Mouse (Mus musculus): ENCODE measurements around the gene Cdk19. TPM values are rescaled to one million over a fixed set of nuclear protein-coding genes. Genes with fewer than 3 reads are reported as not detected.

Gene Cdk19
- total and polyA plus RNA-seq, 3 experiments: 3.3 to 4.7 (median 4.0) TPM

DNA sequence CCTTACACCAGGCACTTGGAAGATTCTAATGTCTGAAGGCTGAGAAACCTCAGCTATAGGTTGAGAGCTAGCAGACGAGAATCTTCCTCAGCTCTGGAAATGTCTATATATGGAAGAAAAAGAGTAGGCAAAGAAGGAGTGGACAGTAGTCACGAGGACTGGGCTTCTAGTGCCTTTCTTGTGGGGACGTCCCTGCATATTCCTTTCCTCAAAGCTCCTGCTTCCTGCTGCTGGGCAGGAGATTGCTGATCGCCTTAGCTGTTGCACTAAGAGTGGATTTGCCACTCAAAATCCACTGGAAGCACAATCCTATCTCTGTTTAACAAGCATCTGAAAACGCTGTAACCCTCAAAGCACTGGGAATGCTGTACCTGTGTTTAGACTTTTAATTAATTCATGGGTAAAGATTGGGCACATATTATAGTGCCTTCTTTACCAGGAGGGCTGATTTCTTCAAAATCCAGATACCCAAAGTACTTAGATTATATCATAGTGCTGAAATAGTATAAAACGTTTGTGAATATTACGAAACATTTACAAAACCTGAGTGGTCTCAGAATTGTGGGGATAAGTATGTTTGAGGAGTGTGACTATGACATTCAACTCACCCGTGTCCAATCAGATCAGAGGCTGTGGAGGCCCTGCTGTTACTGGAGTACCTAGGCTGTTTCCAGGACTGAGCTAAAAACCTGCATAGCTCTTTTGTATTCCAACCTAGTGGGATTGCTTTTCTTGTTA is 128.0 kb downstream of the Cdk19 start:
- Histone ChIP-seq H3K36me3 (replicated peaks in 1 of 2; ENCODE audit: control insufficient read depth in 1 of 2, insufficient read depth in 1 of 2, low read length in 1 of 2) (peaks cover 0 to 15% of the 10 kb centered on the region in 2 experiments), H3K4me3 (replicated peaks in 1 of 3; ENCODE audit: low read depth in 2 of 3, low read length in 2 of 3, poor library complexity in 1 of 3) (no peak overlapping the region), H3K9ac (ENCODE audit: insufficient read depth, low read depth) (no peak overlapping the region), H3K4me1 (ENCODE audit: control insufficient read depth in 1 of 2, insufficient read depth in 2 of 2) (peaks cover 0 to under 1% of the 10 kb centered on the region in 2 experiments; a peak in 1 of 4 replicates), H3K4me2 (ENCODE audit: insufficient read depth, low read depth, poor library complexity, severe bottlenecking) (no peak overlapping the region), H3K27ac (ENCODE audit: insufficient read depth, low read depth) (no peak overlapping the region), H3K27me3 (replicated peaks) (no peaks in the 10 kb centered on the region), H3K9me3 (replicated peaks; ENCODE audit: low read length) (no peaks in the 10 kb centered on the region), H3K79me2 (replicated peaks; ENCODE audit: control insufficient read depth, extremely low read depth, insufficient read depth, poor library complexity, severe bottlenecking) (no peaks in the 10 kb centered on the region)
- dilution Hi-C loops (cut with MboI; ENCODE audit: extremely low pct_ligation_motif_present, extremely low pct_unique_long_range_greater_than_20kb, low sequenced_read_pairs): no loop called here
- TF ChIP-seq POLR2AphosphoS2 (IDR thresholded peaks at IDR 0.05; ENCODE audit: low read depth, low read length): no peak
- no peak for TF ChIP-seq PAX5 (IDR thresholded peaks at IDR 0.05; ENCODE audit: low read length)
- TF ChIP-seq MXI1 (IDR thresholded peaks at IDR 0.05; ENCODE audit: low read depth, low read length): no peak
- no peak for TF ChIP-seq TBP (conservative IDR thresholded peaks at IDR 0.05; ENCODE audit: low read depth, low read length)
- TF ChIP-seq ZMIZ1 (IDR thresholded peaks at IDR 0.05; ENCODE audit: low read depth, low read length): no peak
- no peak for TF ChIP-seq ETS1 (conservative IDR thresholded peaks at IDR 0.05; ENCODE audit: low read depth, low read length)
- no peak for TF ChIP-seq IRF4 (IDR thresholded peaks at IDR 0.05; ENCODE audit: low read depth, low read length)
- no peak for TF ChIP-seq RAD21 (IDR thresholded peaks at IDR 0.05; ENCODE audit: low read depth, low read length)
- no peak for TF ChIP-seq BHLHE40 (IDR thresholded peaks at IDR 0.05; ENCODE audit: low read depth, low read length)
- no peak for DNase-seq (ENCODE audit: extremely low read depth)
- in situ Hi-C loops (cut with MboI; ENCODE audit: low pct_ligation_motif_present, low pct_unique_long_range_greater_than_20kb, low sequenced_read_pairs): no loop called here

DNA sequence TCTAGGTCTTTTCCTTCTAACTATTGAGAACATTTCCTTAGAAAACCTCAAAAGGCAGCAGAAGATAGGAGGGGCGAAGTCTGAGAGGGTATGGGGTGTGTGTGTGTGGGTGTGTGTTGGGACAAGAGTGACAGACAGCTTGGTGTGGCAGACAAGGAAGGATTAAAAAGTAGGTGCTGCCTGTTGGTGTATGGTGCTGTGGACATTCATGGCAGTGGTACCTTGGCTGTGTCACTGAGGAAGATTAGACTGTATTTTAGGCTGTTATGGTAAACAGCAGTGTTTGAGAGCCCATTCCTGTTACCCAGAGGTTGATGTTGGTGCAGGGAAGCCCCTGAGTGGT is 128.5 kb downstream of the Cdk19 start:
- Histone ChIP-seq H3K27me3 (replicated peaks) (no peaks in the 10 kb centered on the region), H3K36me3 (replicated peaks in 1 of 2; ENCODE audit: control insufficient read depth in 1 of 2, insufficient read depth in 1 of 2, low read length in 1 of 2) (peaks cover 0 to 17% of the 10 kb centered on the region in 2 experiments), H3K9me3 (replicated peaks; ENCODE audit: low read length) (no peaks in the 10 kb centered on the region), H3K9ac (ENCODE audit: insufficient read depth, low read depth) (no peak overlapping the region), H3K27ac (ENCODE audit: insufficient read depth, low read depth) (no peak overlapping the region), H3K79me2 (replicated peaks; ENCODE audit: control insufficient read depth, extremely low read depth, insufficient read depth, poor library complexity, severe bottlenecking) (no peaks in the 10 kb centered on the region), H3K4me3 (replicated peaks in 1 of 3; ENCODE audit: low read depth in 2 of 3, low read length in 2 of 3, poor library complexity in 1 of 3) (no peak overlapping the region), H3K4me1 (ENCODE audit: control insufficient read depth in 1 of 2, insufficient read depth in 2 of 2) (no peaks in the 10 kb centered on the region), H3K4me2 (ENCODE audit: insufficient read depth, low read depth, poor library complexity, severe bottlenecking) (no peak overlapping the region)
- dilution Hi-C loops (cut with MboI; ENCODE audit: extremely low pct_ligation_motif_present, extremely low pct_unique_long_range_greater_than_20kb, low sequenced_read_pairs) (no loop called here), in situ Hi-C loops (cut with MboI; ENCODE audit: low pct_ligation_motif_present, low pct_unique_long_range_greater_than_20kb, low sequenced_read_pairs) (no loop called here)
- TF ChIP-seq EP300 (IDR thresholded peaks at IDR 0.05; ENCODE audit: low read length): no peak
- DNase-seq (ENCODE audit: extremely low read depth): no peak

GRCm38 (mm10) chr10:40469145-40469544 is 129.8 kb downstream of the Cdk19 start:
- TF ChIP-seq ELF1 (IDR thresholded peaks at IDR 0.05; ENCODE audit: low read depth, low read length): no peak
- TF ChIP-seq CHD2 (IDR thresholded peaks at IDR 0.05; ENCODE audit: low read length): no peak
- Histone ChIP-seq H3K27ac (ENCODE audit: insufficient read depth, low read depth) (no peak overlapping the region), H3K9me3 (replicated peaks; ENCODE audit: low read length) (no peaks in the 10 kb centered on the region), H3K9ac (ENCODE audit: insufficient read depth, low read depth) (no peak overlapping the region), H3K4me2 (ENCODE audit: insufficient read depth, low read depth, poor library complexity, severe bottlenecking) (no peak overlapping the region), H3K4me1 (ENCODE audit: control insufficient read depth in 1 of 2, insufficient read depth in 2 of 2) (no peaks in the 10 kb centered on the region), H3K27me3 (replicated peaks) (no peaks in the 10 kb centered on the region), H3K36me3 (replicated peaks in 1 of 2; ENCODE audit: control insufficient read depth in 1 of 2, insufficient read depth in 1 of 2, low read length in 1 of 2) (peaks cover 0 to 18% of the 10 kb centered on the region in 2 experiments), H3K4me3 (replicated peaks in 1 of 3; ENCODE audit: low read depth in 2 of 3, low read length in 2 of 3, poor library complexity in 1 of 3) (no peak overlapping the region), H3K79me2 (replicated peaks; ENCODE audit: control insufficient read depth, extremely low read depth, insufficient read depth, poor library complexity, severe bottlenecking) (no peaks in the 10 kb centered on the region)
- dilution Hi-C loops (cut with MboI; ENCODE audit: extremely low pct_ligation_motif_present, extremely low pct_unique_long_range_greater_than_20kb, low sequenced_read_pairs): no loop called here
- no peak for DNase-seq (ENCODE audit: extremely low read depth)
- in situ Hi-C loops (cut with MboI; ENCODE audit: low pct_ligation_motif_present, low pct_unique_long_range_greater_than_20kb, low sequenced_read_pairs): no loop called here

Data from CH12.LX (cell line).